Mouse (Mus musculus): ENCODE data around the gene Elmod3.

DNA sequence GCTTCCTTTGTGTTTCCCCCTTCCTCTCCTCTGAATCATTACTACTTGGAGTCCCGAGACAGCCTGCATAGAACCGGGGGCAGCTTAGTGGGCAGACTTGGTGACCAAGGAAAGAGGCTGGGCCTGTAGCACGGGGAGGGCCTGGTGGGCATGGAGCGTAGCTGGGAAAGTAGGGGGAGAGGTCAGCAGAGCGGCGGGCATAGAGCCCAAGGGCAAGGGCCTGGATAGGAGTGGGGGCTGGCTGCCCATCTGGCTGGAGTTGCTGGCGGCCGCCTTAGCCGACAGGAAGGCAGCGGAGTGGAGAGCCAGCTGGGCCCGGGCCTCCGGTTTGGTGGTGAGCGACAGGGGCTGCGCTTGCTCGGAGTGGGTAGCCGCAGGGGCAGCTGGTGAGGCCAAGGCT lies 29.1 kb upstream of the Elmod3 start:
- no peak for TF ChIP-seq CTCF (IDR thresholded peaks at IDR 0.05; ENCODE audit: insufficient read depth, low read length)
- TF ChIP-seq POLR2A (IDR thresholded peaks at IDR 0.05; ENCODE audit: borderline replicate concordance, extremely low read depth, low read depth, low read length): no peak

Data from lung, adult 2 months (tissue).